Mouse (Mus musculus): ENCODE results near the gene Alcam.
A peak's percentile ranks its signal among the peaks of the same experiment; 100 is the strongest.

The Alcam gene

DNA sequence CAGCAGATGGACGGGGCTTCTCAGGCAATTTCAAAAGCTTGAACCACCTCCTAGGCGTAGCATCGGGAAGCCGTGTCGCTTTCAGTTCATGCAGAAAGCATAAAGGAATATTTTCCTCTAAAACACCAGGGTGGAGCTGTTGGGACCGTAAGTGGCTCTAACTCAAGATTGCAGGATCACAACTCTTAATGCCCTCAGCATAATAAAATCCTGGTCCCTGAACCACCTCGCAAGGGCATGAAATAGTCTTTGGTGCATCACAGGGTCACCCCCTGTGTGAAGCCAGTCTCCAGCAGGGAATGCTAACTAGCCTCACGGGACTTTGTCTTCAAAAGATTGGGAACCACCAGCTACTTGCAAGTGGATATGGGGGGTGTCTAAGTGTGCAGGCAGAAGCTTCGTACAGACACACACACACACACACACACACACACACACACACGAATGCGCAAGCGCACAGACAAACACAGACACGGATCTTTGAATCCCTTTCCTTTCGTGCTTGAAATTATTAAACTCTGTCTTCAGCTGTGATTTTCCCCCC lies at the start of gene Alcam:
Gene Alcam (minus strand): TSS at position 104 of the 544 bp plus-strand sequence.
- DNase-seq (ENCODE audit: low spot score): peak; percentile 10

DNA sequence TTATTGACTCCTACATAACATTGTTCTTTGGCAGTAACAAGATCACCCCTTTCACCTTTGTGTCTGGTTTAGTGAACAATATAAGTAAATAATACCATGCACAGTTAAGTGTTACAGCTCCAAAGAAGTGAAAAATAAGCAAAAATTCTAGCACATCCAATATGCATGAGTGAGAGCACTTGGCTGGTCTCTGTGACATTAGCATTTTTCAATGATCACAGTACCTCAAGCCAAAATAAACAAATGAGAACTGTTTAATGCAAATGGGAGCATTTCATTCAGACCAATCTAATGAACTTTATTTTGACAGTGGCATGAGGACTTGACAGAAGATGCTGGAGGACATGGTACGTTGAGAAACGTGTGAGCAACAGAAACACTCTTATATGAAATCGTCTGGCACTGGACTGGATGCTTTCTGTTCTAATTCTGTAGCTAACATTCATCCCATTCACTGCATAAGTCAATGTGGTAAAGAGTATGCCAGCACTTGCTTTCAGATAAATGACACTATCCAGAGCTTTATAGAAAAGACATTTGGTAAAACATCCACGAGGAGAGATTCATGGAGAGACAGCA lies 45.0 kb upstream of the Alcam start:
- DNase-seq (ENCODE audit: low spot score): no peak

DNA sequence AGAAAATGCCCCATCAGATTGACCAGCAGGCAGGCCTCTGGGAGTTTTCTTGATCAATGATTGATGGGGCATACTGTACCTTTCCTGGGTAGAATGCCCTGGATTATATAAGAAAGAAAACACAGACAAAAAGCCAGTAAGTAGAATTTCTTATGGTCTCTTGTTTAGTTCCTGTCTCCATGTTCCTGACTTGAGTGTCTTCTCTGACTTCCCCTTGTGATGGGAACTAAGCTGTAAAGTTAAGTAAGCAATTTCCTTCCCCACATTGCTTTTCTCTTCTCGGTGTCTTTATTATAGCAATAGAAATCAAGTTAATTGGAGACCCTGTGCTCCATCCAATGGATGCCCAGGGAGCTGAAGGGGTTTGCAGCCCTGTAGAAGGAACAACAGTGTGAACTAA lies 36.7 kb upstream of the Alcam start:
- no peak for DNase-seq (ENCODE audit: low spot score)

DNA sequence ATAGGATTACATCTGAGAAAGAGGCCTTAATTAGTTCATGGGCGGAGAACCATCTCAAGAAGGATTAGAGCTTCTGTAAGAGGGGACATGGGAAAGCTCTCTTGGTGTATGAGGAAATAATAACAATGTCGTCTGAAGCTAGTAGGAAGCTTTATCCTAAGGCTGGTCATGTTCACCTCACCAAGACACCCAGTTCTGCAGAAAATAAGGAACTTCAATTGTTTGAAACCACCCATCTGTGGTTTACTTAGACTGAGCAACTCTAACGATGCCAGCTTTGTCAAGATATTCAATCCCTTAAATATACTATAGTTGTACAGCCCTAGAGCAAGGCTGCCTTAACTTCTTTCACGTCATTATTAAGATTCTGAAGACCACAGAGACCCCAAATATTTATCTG lies 20.4 kb upstream of the Alcam start:
- DNase-seq (ENCODE audit: low spot score): no peak

DNA sequence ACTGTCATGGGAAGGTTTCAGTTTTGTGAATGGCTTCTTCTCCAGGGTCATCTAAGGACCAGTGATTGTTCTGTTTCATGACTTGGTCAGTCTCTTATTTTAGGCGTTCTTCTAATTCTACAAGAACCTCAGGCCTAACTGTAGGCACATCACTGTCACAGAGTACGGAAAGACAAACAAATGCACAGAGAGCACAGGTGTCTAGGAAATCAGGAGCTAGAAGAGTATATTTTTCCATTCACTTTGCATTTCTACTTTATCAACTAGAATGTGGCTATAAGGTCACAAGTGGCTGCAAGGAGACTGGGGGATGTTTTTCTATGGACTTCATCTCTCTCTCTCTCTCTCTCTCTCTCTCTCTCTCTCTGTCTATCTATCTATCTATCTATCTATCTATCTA lies 19.2 kb upstream of the Alcam start:
- DNase-seq (ENCODE audit: low spot score): no peak

DNA sequence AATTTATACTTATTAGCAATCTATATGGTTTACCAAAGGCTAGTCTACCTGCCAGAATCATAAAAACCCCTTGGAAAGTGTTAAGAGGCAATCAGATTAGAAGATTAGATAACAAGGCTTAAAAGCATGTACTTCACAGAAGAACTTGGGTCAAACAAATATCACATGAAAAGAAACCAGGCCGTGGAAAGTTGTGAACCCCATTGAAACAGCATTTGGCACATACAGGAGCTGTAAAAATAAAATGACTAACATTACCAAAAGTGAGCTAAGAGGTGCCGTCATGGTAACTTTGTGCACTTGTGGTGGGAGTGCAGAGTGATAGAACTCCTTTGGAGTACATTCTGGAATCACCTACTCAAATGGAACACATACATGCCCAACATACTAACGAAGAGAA lies 18.8 kb upstream of the Alcam start:
- DNase-seq (ENCODE audit: low spot score): no peak

DNA sequence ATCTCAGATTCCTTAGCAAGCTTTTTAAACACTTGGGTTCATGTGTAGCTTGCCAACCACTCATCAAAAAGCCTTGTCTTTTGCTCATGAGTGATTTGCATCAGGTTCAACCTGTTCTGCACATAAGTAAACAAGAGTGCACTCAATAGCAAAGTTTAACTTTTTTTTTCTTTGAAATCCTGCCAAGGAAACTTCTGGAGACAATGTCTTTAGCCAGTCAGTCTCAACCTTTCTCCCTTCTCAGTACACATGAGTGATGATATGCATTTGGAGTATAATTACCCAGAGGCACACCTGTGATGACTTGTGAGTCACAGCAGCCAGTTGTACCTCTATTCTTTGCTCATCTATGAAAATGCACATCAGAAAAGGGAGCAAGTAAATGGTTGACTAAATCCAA lies 18.2 kb upstream of the Alcam start:
- no peak for DNase-seq (ENCODE audit: low spot score)

DNA sequence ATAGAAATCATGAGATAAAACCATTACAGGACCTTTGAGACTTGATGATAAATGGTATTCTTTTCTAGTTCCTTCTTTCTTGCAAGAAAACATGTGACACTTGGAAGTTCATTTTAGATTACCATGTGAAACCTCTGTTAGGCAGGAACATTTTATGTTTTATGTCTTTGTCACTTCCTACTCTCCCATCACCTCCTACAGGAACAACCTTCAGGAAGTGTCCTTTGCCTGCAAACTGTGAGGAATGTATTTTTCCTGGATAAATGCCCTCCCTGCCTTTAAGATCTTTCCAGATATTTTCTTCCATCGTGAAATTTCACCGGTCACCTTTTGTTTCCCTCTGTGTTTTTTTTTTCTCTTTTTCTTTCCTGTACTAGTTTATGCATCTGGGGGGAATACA lies 17.0 kb upstream of the Alcam start:
- DNase-seq (ENCODE audit: low spot score): no peak

DNA sequence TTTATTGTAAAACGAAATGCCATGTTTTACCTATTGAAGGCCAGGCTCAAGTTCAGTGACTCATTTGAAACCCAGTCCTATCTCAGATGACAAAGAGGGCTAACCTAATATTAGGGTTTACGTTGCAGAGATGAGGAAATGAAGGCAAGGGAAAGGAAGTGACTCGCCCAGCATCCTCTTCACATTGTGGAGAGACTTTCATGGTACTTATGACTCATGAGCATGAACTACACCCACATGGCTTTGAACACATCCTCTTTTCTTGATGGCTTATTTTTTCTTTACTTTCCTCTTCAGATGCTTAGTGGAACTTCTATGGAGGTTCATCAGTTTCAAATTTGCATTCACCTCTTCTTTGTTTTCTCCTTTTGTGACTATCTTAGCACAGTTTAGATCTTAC lies 16.4 kb upstream of the Alcam start:
- no peak for DNase-seq (ENCODE audit: low spot score)

DNA sequence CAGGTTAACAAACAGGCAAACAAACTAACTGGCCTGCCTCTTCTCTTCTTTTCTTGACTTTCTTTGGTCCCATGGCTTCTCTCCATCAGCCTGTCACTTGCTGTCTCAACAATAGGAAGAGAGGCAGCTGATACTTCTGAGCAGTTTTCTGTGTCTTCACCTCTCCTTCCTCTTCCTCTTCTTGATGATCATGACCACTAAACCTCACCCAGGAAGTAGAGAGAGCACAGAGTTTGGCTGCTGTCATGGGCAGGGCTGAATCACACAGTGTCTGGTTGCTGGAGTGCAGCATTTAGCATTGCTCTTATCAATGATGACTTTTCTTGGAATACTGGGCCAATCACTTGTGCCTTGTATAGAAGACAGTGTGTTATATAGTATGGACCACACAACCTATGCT lies 14.6 kb upstream of the Alcam start:
- no peak for DNase-seq (ENCODE audit: low spot score)

DNA sequence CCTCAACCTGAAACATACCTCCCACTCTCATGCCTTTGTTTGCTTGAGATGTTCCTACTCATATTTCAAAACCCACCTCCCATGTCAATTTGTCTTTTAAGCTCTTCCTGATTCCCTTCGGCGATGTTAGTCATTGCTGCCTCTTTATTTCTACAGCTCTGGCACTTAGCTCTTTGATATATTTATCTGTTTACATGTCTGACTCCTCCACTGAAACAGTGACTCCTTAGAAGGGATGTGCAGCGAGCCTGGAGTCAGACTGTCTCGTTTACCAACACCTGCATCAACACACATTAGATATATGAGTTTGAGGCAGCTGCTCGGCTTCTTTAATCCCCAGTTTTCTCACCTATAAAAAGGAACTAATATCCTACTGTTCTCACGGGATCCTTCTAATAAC lies 12.9 kb upstream of the Alcam start:
- no peak for DNase-seq (ENCODE audit: low spot score)

DNA sequence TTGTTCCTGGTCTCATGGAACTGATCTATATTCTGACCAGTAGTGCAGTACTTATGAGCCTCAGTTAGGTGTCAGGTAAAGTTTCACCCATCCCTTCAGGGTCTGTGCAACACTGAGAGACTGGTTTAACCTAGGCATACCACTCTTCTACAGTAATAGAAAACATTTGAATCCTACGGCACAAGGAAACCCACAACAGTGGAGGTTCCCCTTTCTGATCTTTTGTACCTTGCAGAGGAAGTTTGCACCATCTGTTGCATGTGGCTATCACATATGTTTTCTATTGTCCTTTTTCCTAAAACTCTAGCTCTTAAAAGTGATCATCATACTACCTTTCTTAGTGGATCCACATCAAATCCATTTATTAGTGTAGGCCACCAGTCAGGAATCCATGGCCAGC lies 10.7 kb upstream of the Alcam start:
- DNase-seq (ENCODE audit: low spot score): no peak

DNA sequence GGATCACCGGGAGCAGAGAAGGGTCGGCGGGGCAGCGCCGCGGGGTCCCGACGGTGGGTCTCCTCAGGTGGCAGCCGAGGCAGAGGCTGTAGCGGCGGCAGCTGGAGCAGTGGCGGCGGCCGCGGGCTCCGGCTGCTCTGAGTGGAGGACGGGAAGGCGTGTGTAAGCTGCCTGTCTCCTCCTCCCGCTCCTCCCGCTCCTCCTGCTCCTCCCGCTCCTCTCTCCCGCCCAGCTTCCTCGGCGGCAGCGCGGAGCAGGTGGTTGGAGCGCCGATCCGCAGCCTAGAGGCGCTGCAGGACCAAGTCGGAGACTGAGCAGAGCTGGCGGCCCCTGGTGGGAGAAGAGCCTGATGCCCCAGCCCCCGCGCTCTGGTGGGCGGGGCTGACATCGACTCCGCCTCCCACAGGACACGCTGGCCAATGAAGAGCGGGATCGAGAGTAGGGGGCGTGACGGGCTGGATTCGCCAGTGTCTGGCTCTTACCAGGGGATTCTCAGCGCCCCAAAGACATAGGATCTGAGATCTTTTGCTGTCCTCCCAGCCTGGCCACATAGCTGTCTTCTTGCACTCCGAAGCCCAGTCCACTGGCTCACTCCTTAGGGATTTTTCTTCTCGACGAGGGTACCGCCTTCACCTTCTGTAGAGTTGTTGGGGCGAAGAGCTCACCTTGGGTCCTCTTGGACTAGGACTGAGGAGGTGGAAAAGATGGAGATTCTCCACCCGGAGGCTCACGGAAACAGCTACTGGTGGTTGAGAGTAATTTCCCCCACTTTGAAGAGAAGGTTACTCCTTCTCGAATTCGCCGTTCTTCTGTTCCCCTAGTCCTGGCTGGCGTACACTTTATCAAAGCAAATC lies 785 bp downstream of the Alcam start:
- peak; percentile 85 for DNase-seq (ENCODE audit: low spot score)

DNA sequence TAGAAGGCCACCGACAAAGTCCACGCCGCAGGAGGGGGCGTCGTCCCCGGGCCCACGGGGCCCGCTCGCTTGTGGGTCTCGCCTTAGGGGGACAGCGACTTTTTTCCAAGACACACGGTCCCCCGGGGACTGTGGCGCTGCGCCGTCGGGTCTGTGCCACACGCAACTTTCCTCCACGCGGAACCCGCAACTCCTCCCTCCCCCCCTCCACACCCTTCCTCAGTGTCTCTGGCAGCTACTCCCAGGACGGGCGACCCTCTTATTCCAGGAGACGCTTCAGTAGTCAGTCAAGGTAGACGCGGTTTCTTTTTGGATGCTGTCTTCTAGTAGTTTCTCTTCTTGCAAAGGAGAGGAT lies 1.4 kb downstream of the Alcam start:
- DNase-seq (ENCODE audit: low spot score): no peak

DNA sequence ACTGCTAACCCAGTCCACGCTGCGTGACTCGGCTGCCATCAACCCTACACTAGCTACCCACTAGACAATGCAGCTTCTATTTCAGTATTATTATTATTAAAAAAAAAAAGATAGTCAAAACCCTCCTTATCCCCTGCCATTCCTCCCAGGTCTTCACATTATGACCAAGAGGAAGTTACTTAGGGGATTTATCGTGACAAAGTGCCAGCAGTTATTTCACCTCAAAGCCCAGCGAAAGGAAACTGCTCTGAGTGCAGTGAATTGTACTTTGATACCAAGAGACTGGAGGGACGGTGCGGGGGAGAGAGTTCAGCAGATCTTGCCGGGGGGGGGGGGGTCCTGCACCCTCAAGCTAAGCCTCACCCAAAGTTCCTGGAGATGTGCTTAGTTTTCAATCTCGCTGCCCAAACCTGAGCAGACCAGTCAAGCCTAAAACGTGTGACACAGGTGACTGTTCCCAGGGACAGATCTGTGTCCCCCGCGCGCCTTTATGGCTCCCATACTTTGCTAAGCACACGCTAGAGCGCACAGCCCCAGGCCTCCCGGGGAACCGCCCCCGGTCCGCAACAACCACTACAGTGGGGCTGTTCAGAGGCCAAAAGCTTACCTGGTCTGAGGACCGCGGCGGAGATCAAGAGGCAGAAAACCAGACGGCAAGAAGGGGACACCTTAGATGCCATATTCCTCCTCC lies 1.9 kb downstream of the Alcam start:
- peak; percentile 8 for DNase-seq (ENCODE audit: low spot score)

DNA sequence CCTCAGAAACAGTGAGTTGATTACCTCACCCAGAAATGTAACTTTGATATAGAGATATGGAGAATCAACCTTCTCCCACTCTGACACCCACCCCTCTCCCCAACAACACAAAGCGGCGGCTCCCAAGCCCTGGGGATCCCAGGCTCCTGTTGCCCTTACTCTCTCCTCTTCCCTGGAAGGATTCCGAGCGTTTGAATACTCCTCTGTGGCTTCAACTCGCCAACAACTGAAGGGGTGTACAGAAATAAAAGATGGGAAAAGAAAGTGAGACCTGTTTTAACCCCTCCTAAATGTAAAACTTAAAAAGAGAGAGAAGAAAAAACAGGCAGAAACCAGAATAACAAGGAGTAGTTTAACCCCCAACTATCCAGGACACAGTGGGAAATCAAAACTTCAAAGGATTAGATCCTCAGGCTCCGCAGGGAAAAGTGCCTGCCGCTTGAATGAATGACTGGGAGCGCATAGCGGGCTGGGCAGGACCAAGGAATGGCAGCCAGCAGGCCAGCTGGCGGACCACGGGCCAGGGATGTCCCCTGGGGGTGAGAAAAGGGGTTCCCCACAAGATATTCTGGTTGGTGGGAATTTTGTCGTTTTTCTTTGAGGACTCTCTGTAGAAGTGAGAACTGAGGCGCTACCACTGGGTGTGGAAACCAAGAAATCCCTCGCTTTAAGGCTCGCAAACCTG lies 2.6 kb downstream of the Alcam start:
- DNase-seq (ENCODE audit: low spot score): no peak

DNA sequence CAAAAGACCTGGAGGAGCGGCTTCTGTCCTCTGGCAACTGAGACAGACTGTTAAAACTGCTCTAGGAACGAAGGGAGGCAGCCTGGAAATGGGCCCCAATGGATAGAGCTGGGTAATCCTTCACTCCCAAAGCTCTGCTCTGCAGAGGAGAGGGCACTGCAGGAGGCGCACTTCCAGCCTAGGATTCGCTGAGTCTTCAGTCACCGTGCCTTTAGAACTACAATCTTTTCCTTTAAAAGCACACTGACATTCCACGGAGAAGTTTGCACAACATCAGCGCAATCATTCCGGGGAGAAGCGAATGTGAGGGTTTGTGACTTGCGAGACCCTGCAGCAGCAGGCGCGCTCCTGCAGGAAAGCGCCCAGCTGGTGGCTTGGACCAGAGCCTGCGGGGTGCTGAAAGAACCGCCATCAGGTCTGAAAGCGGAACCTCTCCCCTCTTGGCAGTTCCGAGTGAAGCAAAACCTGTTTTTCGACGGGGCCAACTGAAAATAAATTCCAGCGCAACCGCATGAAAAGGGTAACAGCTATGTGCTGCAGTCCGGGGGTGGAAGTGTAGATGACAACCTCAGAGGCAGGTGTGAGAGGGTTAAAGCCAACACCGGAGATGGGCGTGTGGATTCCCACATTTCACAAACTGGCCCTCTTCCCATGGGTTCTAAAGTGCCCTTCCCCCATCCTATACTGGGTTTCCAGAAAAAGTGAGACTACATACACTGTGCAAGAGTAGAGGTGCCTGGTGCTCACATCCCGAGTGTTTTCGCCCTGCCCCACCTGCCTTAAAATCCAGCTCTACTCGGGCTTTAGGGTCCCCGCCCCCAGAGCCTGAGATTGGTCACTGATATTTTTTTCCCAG lies 3.4 kb downstream of the Alcam start:
- DNase-seq (ENCODE audit: low spot score): peak; percentile 14

DNA sequence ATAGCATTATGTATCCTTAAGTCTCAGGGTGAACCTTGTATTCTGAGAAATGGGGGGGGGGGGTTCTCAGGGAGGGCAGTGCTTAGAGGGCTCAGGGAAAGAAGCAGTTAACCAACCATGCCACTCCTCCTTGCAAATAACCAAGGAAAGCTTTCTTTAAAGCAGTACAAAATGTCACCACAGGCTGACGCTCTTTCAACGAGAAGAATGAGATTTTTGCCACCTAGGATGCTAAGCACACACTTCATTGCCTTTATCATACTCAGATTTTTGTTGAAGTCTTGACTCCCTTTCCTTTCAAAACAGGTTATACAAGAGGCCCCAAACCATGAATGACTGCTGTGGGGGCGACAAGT lies 4.0 kb downstream of the Alcam start:
- no peak for DNase-seq (ENCODE audit: low spot score)

DNA sequence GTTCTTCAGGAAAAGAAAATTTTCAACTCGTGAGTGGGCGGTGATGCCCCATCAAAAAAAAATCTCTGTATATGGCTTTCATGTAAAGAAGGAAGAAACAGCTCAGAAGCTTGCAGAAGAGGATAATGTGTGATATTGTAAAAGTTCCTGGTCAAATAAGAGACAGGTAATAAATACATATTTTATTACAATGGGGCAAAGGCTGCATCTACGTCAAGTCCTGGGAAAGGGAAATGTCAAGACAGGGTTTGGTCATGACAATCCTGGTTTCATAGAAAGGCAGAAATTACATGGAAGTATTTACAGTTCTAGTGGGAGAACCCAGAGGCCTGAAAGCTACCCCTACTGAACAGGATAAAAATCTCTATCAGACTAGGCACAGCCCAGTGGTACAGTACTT lies 7.9 kb downstream of the Alcam start:
- no peak for DNase-seq (ENCODE audit: low spot score)

DNA sequence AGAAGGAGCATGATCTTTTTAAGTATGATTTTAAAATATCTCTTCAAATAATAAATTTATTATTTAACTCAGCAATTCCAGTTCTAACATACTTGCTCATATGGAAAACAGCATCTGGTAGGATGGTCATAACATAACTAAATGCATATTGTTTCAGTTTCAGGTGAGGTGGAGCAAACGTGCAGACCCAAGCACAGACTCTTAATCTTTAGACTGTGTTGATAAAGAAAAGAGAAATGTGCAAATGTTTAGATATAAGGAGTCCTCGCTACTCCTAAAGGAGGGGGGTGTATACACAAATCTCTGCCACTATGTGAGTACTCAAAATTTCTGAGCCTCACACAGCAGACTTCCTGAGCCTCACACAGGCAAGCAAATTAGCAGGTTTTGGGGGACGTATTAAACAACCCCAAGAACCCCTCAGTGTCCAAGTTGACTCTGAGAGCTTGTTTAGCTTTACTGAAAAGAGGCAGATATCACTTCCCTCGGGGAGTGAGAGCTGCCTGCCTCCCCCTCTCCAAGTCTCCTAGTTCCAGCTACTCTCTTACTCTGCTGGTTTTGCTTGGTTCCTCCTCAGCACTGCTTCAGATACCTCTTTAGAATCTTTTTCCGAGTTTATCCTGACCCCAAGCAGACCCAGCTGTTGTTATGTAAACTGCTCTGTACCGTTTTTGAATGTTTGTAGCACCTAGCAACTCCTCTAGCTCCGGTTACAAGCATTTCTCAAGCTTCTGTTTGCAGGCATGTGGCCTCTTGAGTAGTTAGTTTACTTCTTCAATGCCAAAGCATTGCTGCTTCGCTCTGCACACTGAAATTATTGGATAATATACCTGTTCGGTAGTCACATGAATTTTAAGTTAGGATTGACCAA lies 10.0 kb downstream of the Alcam start:
- no peak for DNase-seq (ENCODE audit: low spot score)

DNA sequence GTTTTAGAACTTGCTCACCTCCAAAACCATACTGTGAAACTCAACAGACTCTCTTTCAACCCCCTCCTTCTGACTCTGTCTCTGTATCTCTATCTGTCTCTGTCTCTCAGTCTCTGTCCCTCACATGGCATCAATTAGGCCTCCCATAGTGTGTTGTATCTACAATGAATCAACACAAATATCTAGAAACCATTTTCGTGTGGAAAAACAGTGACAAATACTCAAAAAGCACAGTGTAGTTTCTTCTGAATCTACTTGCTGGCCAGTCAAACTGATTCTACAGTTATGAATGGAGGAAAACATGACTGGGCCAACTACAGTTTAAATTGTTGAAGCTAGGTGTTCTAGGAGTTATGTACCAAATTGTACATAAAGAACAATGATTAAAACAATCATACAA lies 10.8 kb downstream of the Alcam start:
- no peak for DNase-seq (ENCODE audit: low spot score)

Data from ovary, postnatal 10 days (tissue).